Mouse (Mus musculus) midbrain, postnatal 0 days (tissue): ENCODE results near the gene Il23r. TPM values are rescaled to one million over a fixed set of nuclear protein-coding genes. Genes with fewer than 3 reads are reported as not detected.

Experiments
- ATAC-seq: fragments of 200-750 bp; cut with Nextera tagmentation; 2 replicates; pipeline ENCODE4 v1.8.0; 2017; ENCODE audit warnings: moderate number of reproducible peaks, mild to moderate bottlenecking, moderate TSS enrichment, moderate library complexity; ENCODE audit not compliant: low FRiP score
- DNase-seq: peaks from one replicate; pipeline ENCODE4 v3.0.0-alpha.2; 2015; ENCODE audit warnings: low spot score
- H3K27ac ChIP-seq: fragments of 300-500 bp; sonication (generic); 2 replicates; pipeline ENCODE4 v1.5.1; 2014; ENCODE audit warnings: low read depth, mild to moderate bottlenecking, low read length, mixed read lengths
- H3K27me3 ChIP-seq: fragments of 300-500 bp; sonication (generic); 2 replicates; pipeline ENCODE4 v1.6.1; 2014; ENCODE audit warnings: low read length, control low read depth, mixed read lengths; ENCODE audit not compliant: insufficient read depth
- H3K36me3 ChIP-seq: fragments of 300-500 bp; sonication (generic); 2 replicates; pipeline ENCODE4 v1.6.1; 2014; ENCODE audit warnings: low read length, control low read depth, mixed read lengths; ENCODE audit not compliant: insufficient read depth
- H3K4me1 ChIP-seq: fragments of 300-500 bp; sonication (generic); 2 replicates; pipeline ENCODE4 v1.6.1; 2014; ENCODE audit warnings: mild to moderate bottlenecking, control low read depth, antibody characterized with exemption, low read length, mixed read lengths; ENCODE audit not compliant: insufficient read depth
- H3K4me2 ChIP-seq: fragments of 300-500 bp; sonication (generic); 2 replicates; pipeline ENCODE4 v1.6.1; 2014; ENCODE audit warnings: low read depth, mild to moderate bottlenecking, low read length, mixed read lengths; ENCODE audit not compliant: poor library complexity, severe bottlenecking
- H3K4me3 ChIP-seq: fragments of 300-500 bp; sonication (generic); 2 replicates; pipeline ENCODE4 v1.5.1; 2014; ENCODE audit warnings: low read depth, mild to moderate bottlenecking, low read length, moderate library complexity
- H3K9ac ChIP-seq: fragments of 300-500 bp; sonication (generic); replicated peaks from 2 replicates; pipeline ENCODE4 v1.6.1; 2014; ENCODE audit warnings: mild to moderate bottlenecking, low read length, moderate library complexity, mixed read lengths; ENCODE audit not compliant: poor library complexity, severe bottlenecking
- H3K9me3 ChIP-seq: fragments of 300-500 bp; sonication (generic); 2 replicates; pipeline ENCODE4 v1.6.1; 2016; ENCODE audit warnings: low read length, control low read depth
- CTCF ChIP-seq: IDR thresholded peaks from 2 replicates; pipeline ENCODE4 v1.5.1; 2016; ENCODE audit warnings: antibody characterized with exemption, mild to moderate bottlenecking
- WGBS: fragments of 180-500 bp; shearing (Covaris S2); extraction: QIAGEN DNeasy Blood & Tissue Kit; methylation state at CpG from one replicate; pipeline ENCODE4 v1.1.7; 2014; 5-methylcytosine and 5-hydroxymethylcytosine counted together
- polyA plus RNA-seq: library from polyadenylated mRNA; unstranded; fragments of >200 nt; fragmentation: Nextera tagmentation; extraction: Ambion mirVana; gene quantifications from 2 replicates; pipeline ENCODE4 v1.2.1, GENCODE M21; 2015
- total RNA-seq: library from RNA; depleted of rRNA; stranded (reverse); fragments of >200 nt; gene quantifications from 2 replicates; pipeline ENCODE4 v1.2.3, GENCODE M21; 2014; rRNA removed

Il23r gene
- not detected in 2 replicates for total RNA-seq
- 0.10 TPM in 1 of 2 replicates, not detected in the other for polyA plus RNA-seq

- no peak for TF ChIP-seq CTCF
- no peak for ATAC-seq
- WGBS = 72% methylated on average over 2 of the region's 2 CpGs
Observed at GRCm38 (mm10) chr6:67491755-67492154, at the start of gene Il23r. Gene Il23r (minus strand): TSS chr6:67491855.

GRCm38 (mm10) chr6:67535777-67536054 is 44.1 kb upstream of the Il23r start, which contains the start of gene Tacstd2:
Gene Tacstd2 (minus strand): TSS chr6:67535796.
- WGBS = 4% methylated on average over 8 of the region's 8 CpGs

More at GRCm38 (mm10) chr6:67491755-67492154, at the start of gene Il23r:
- H3K9me3 ChIP-seq = no peaks in the 10 kb centered on the region
- H3K27me3 ChIP-seq = no peaks in the 10 kb centered on the region
- no peak within 1 kb of the TSS for H3K27ac ChIP-seq
- no peak for DNase-seq
- H3K4me1 ChIP-seq = no peaks in the 10 kb centered on the region
- no peak within 1 kb of the TSS for H3K4me2 ChIP-seq
- H3K9ac ChIP-seq = no peak within 1 kb of the TSS
- H3K4me3 ChIP-seq = no peak within 1 kb of the TSS
- H3K36me3 ChIP-seq = no peaks in the 10 kb centered on the region

GRCm38 (mm10) chr6:67535005-67535776 is 43.5 kb upstream of the Il23r start:
- DNase-seq (peak; percentile 33), ATAC-seq (peak; percentile 70)
- Histone ChIP-seq H3K4me2 (peak overlapping the region; percentile 77), H3K4me1 (peaks cover 7% of the 10 kb centered on the region; the same call in 1 of the 2 replicates), H3K27me3 (peaks cover 35% of the 10 kb centered on the region), H3K9ac (peak overlapping the region; percentile 59), H3K36me3 (no peaks in the 10 kb centered on the region), H3K4me3 (peak overlapping the region; percentile 51), H3K9me3 (no peaks in the 10 kb centered on the region), H3K27ac (no peak overlapping the region)
- TF ChIP-seq CTCF = no peak; the same call in 1 of the 2 replicates
- WGBS = under 1% methylated on average over 62 of the region's 62 CpGs

More at GRCm38 (mm10) chr6:67535777-67536054, 44.1 kb upstream of the Il23r start, which contains the start of gene Tacstd2:
- Histone ChIP-seq H3K4me3 (peak within 1 kb of the TSS; percentile 51), H3K9ac (peak within 1 kb of the TSS; percentile 59), H3K27me3 (peaks cover 35% of the 10 kb centered on the region), H3K9me3 (no peaks in the 10 kb centered on the region), H3K27ac (no peak within 1 kb of the TSS), H3K4me1 (peaks cover 7% of the 10 kb centered on the region; the same call in 1 of the 2 replicates), H3K4me2 (peak within 1 kb of the TSS; percentile 77), H3K36me3 (no peaks in the 10 kb centered on the region)
- ATAC-seq (no peak; the same call in 1 of the 2 replicates), DNase-seq (no peak)
- no peak for TF ChIP-seq CTCF

GRCm38 (mm10) chr6:67534191-67535004 is 42.7 kb upstream of the Il23r start:
- peak overlapping the region; percentile 59 for H3K9ac ChIP-seq
- H3K4me1 ChIP-seq = peaks cover 7% of the 10 kb centered on the region; the same call in 1 of the 2 replicates
- no peaks in the 10 kb centered on the region for H3K9me3 ChIP-seq
- no peak overlapping the region for H3K27ac ChIP-seq
- peak; percentile 28 for ATAC-seq
- DNase-seq = peak; percentile 5
- peaks cover 35% of the 10 kb centered on the region for H3K27me3 ChIP-seq
- H3K36me3 ChIP-seq = no peaks in the 10 kb centered on the region
- H3K4me3 ChIP-seq = peak overlapping the region; percentile 51
- WGBS = 9% methylated on average over 31 of the region's 31 CpGs
- TF ChIP-seq CTCF = no peak
- H3K4me2 ChIP-seq = peak overlapping the region; percentile 77

GRCm38 (mm10) chr6:67532665-67533440 is 41.2 kb upstream of the Il23r start:
- Histone ChIP-seq H3K9ac (peak overlapping the region; percentile 39), H3K9me3 (no peaks in the 10 kb centered on the region), H3K27ac (no peak overlapping the region), H3K4me3 (peak overlapping the region; percentile 28), H3K4me2 (peak overlapping the region; percentile 55), H3K27me3 (peaks cover 35% of the 10 kb centered on the region), H3K4me1 (peaks cover 7% of the 10 kb centered on the region; the same call in 1 of the 2 replicates), H3K36me3 (no peaks in the 10 kb centered on the region)
- 6% methylated on average over 27 of the region's 29 CpGs for WGBS
- peak; percentile 25; the same call in 1 of the 2 replicates for ATAC-seq
- DNase-seq = no peak
- TF ChIP-seq CTCF = no peak
